In genomic region chr17:28517956-28518614, GRCm38 (mm10) we compare ENCODE assay signal across 8 mouse cellular contexts. TPM values are rescaled to one million over a fixed set of nuclear protein-coding genes. Genes with fewer than 3 reads are reported as not detected.
A peak's percentile ranks its signal among the peaks of the same experiment; 100 is the strongest.
DNase-seq lines count a peak whose midpoint lies in the region; ATAC-seq and TF ChIP-seq lines count a peak whose summit lies in the region.

No protein-coding gene starts in this region.

- under 1% methylated on average over 39 of the region's 46 CpGs for WGBS in embryonic facial prominence, embryonic 11.5 days
- WGBS in heart, embryonic 12.5 days, result under 1% methylated on average over 45 of the region's 46 CpGs
- under 1% methylated on average over 46 of the region's 46 CpGs for WGBS in kidney, embryonic 15.5 days
- WGBS in liver, adult 2 months, result 3% methylated on average over 45 of the region's 46 CpGs
- WGBS in stomach, embryonic 16.5 days, result under 1% methylated on average over 46 of the region's 46 CpGs

- no peaks in the 10 kb centered on the region for H3K79me2 ChIP-seq in liver, adult 2 months (ENCODE audit: control insufficient read depth, insufficient read depth, low read length)

- H3K27me3 ChIP-seq in embryonic facial prominence, embryonic 11.5 days (ENCODE audit: control insufficient read depth, insufficient read depth, low read length), result no peaks in the 10 kb centered on the region; the same call in 1 of the 2 replicates
- H3K27me3 ChIP-seq in heart, embryonic 12.5 days (replicated peaks), result peaks cover 49% of the 10 kb centered on the region
- H3K27me3 ChIP-seq in kidney, embryonic 15.5 days, result peaks cover 9% of the 10 kb centered on the region; the same call in 1 of the 2 replicates
- H3K27me3 ChIP-seq in liver, adult 2 months (ENCODE audit: control insufficient read depth, insufficient read depth, low read length), result no peaks in the 10 kb centered on the region
- H3K27me3 ChIP-seq in stomach, embryonic 16.5 days (ENCODE audit: control insufficient read depth, insufficient read depth, low read length), result no peaks in the 10 kb centered on the region; the same call in 1 of the 2 replicates

- H3K9me3 ChIP-seq in embryonic facial prominence, embryonic 11.5 days (replicated peaks; ENCODE audit: control insufficient read depth, low read length), result no peaks in the 10 kb centered on the region
- H3K9me3 ChIP-seq in heart, embryonic 12.5 days (replicated peaks), result no peaks in the 10 kb centered on the region
- H3K9me3 ChIP-seq in kidney, embryonic 15.5 days (replicated peaks), result no peaks in the 10 kb centered on the region
- no peaks in the 10 kb centered on the region for H3K9me3 ChIP-seq in stomach, embryonic 16.5 days (replicated peaks; ENCODE audit: control insufficient read depth, low read length)

- DNase-seq in 3134 (ENCODE audit: extremely low read depth, insufficient read length, low spot score), result peak; percentile 85
- peak; percentile 85 for DNase-seq in adrenal gland, adult 8-10 months
- peak; percentile 36 for DNase-seq in embryonic facial prominence, embryonic 11.5 days (ENCODE audit: low spot score)
- DNase-seq in liver, adult 2 months (ENCODE audit: extremely low read depth, low read depth, low spot score), result peak; percentile 70
- DNase-seq in naive thymus-derived CD4-positive, alpha-beta T cell, adult 2 months (ENCODE audit: low read depth), result peak; percentile 68

- peak overlapping the region; percentile 45 for H3K4me3 ChIP-seq in embryonic facial prominence, embryonic 11.5 days (ENCODE audit: low read depth, low read length)
- peak overlapping the region; percentile 44 for H3K4me3 ChIP-seq in heart, embryonic 12.5 days
- peak overlapping the region; percentile 48 for H3K4me3 ChIP-seq in kidney, embryonic 15.5 days (replicated peaks)
- peak overlapping the region; percentile 79 for H3K4me3 ChIP-seq in liver, adult 2 months (ENCODE audit: insufficient read depth, low read depth, low read length)
- H3K4me3 ChIP-seq in stomach, embryonic 16.5 days (replicated peaks; ENCODE audit: low read length), result peak overlapping the region; percentile 52

- peak; percentile 44 for ATAC-seq in embryonic facial prominence, embryonic 11.5 days (replicated peaks; ENCODE audit: insufficient number of reproducible peaks, low FRiP score, low TSS enrichment, low read depth)
- ATAC-seq in heart, embryonic 12.5 days (ENCODE audit: insufficient number of reproducible peaks, low FRiP score), result peak; percentile 57
- ATAC-seq in kidney, embryonic 15.5 days (replicated peaks; ENCODE audit: low FRiP score), result peak; percentile 57
- peak; percentile 69 for ATAC-seq in stomach, embryonic 16.5 days (ENCODE audit: insufficient read depth, low FRiP score)

- H3K4me2 ChIP-seq in embryonic facial prominence, embryonic 11.5 days (ENCODE audit: low read depth, low read length), result peak overlapping the region; percentile 94
- peak overlapping the region; percentile 83 for H3K4me2 ChIP-seq in heart, embryonic 12.5 days
- H3K4me2 ChIP-seq in kidney, embryonic 15.5 days, result peak overlapping the region; percentile 85
- peak overlapping the region; percentile 96 for H3K4me2 ChIP-seq in stomach, embryonic 16.5 days (ENCODE audit: low read depth, low read length)

- H3K4me1 ChIP-seq in embryonic facial prominence, embryonic 11.5 days (ENCODE audit: control insufficient read depth, insufficient read depth, low read length), result peaks cover 4% of the 10 kb centered on the region; the same call in 1 of the 2 replicates
- peaks cover 25% of the 10 kb centered on the region; the same call in 1 of the 2 replicates for H3K4me1 ChIP-seq in heart, embryonic 12.5 days (replicated peaks)
- peaks cover 59% of the 10 kb centered on the region for H3K4me1 ChIP-seq in kidney, embryonic 15.5 days
- peaks cover 24% of the 10 kb centered on the region for H3K4me1 ChIP-seq in liver, adult 2 months (ENCODE audit: control insufficient read depth, insufficient read depth, low read length)
- peaks cover 35% of the 10 kb centered on the region for H3K4me1 ChIP-seq in stomach, embryonic 16.5 days (ENCODE audit: control insufficient read depth, insufficient read depth, low read length)

- H3K36me3 ChIP-seq in embryonic facial prominence, embryonic 11.5 days (replicated peaks; ENCODE audit: control insufficient read depth, insufficient read depth, low read depth, low read length), result no peaks in the 10 kb centered on the region
- no peaks in the 10 kb centered on the region for H3K36me3 ChIP-seq in heart, embryonic 12.5 days
- H3K36me3 ChIP-seq in kidney, embryonic 15.5 days, result no peaks in the 10 kb centered on the region
- no peaks in the 10 kb centered on the region for H3K36me3 ChIP-seq in liver, adult 2 months (ENCODE audit: control insufficient read depth, insufficient read depth, low read length)
- H3K36me3 ChIP-seq in stomach, embryonic 16.5 days (ENCODE audit: control insufficient read depth, insufficient read depth, low read length), result no peaks in the 10 kb centered on the region

- no peak for TF ChIP-seq CTCF in liver, adult 2 months (IDR thresholded peaks at IDR 0.05; ENCODE audit: low read depth, low read length)

- peak; percentile 32; the same call in 1 of the 2 replicates for TF ChIP-seq POLR2A in liver, adult 2 months (IDR thresholded peaks at IDR 0.05; ENCODE audit: extremely low read depth, insufficient read depth, low read length)

- H3K27ac ChIP-seq in embryonic facial prominence, embryonic 11.5 days (replicated peaks; ENCODE audit: low read depth, low read length), result no peak overlapping the region; the same call in 1 of the 2 replicates
- no peak overlapping the region for H3K27ac ChIP-seq in heart, embryonic 12.5 days (ENCODE audit: poor library complexity, severe bottlenecking)
- H3K27ac ChIP-seq in kidney, embryonic 15.5 days, result peak overlapping the region; percentile 80
- peak overlapping the region; percentile 90 for H3K27ac ChIP-seq in liver, adult 2 months (replicated peaks; ENCODE audit: insufficient read depth, low read depth, low read length)
- H3K27ac ChIP-seq in stomach, embryonic 16.5 days (ENCODE audit: low read length), result peak overlapping the region; percentile 95

- H3K9ac ChIP-seq in embryonic facial prominence, embryonic 11.5 days (replicated peaks; ENCODE audit: low read length), result peak overlapping the region; percentile 67
- H3K9ac ChIP-seq in heart, embryonic 12.5 days, result peak overlapping the region; percentile 55; the same call in 1 of the 2 replicates
- H3K9ac ChIP-seq in kidney, embryonic 15.5 days, result peak overlapping the region; percentile 49
- peak overlapping the region; percentile 90 for H3K9ac ChIP-seq in liver, adult 2 months (ENCODE audit: low read depth, low read length)
- peak overlapping the region; percentile 78 for H3K9ac ChIP-seq in stomach, embryonic 16.5 days (ENCODE audit: low read length)

RNA-seq across cellular contexts. Expression of gene Fkbp5, which starts 0.8 kb away (rescaled TPM):
- total RNA-seq in adrenal gland, adult 8-10 months (2022), result 100 to 1,000 TPM in 2 of 4 experiments, 10 to 100 TPM in 2; 77.9 to 150 (median 98.7) TPM
- 12.3 and 12.8 TPM in 2 replicates for polyA plus RNA-seq in embryonic facial prominence, embryonic 11.5 days (2014; fragmentation: Nextera tagmentation; extraction: Ambion mirVana)
- polyA plus RNA-seq in heart, embryonic 12.5 days (2016; fragmentation: Nextera tagmentation; extraction: Ambion mirVana), result 15.8 and 16.0 TPM in 2 replicates
- 31.1 and 35.0 TPM in 2 replicates for polyA plus RNA-seq in kidney, embryonic 15.5 days (2015; fragmentation: Nextera tagmentation; extraction: Ambion mirVana)
- total RNA-seq in liver, adult 2 months (2014; rRNA removed), result 25.6 and 30.3 TPM in 2 replicates
- polyA plus RNA-seq in liver, adult 2 months (2012; rRNA removed), result 17.7 and 29.8 TPM in 2 replicates
- polyA plus RNA-seq in stomach, embryonic 16.5 days (2015; fragmentation: Nextera tagmentation; extraction: Ambion mirVana), result 25.5 and 27.1 TPM in 2 replicates

RNA-seq across cellular contexts. Expression of gene Armc12, which starts 12.5 kb away (rescaled TPM):
- total RNA-seq in adrenal gland, adult 8-10 months (2022), result not detected
- not detected in 2 replicates for polyA plus RNA-seq in embryonic facial prominence, embryonic 11.5 days (2014; fragmentation: Nextera tagmentation; extraction: Ambion mirVana)
- not detected in 2 replicates for polyA plus RNA-seq in heart, embryonic 12.5 days (2016; fragmentation: Nextera tagmentation; extraction: Ambion mirVana)
- polyA plus RNA-seq in kidney, embryonic 15.5 days (2015; fragmentation: Nextera tagmentation; extraction: Ambion mirVana), result not detected in 2 replicates
- total RNA-seq in liver, adult 2 months (2014; rRNA removed), result not detected in 2 replicates
- polyA plus RNA-seq in liver, adult 2 months (2012; rRNA removed), result not detected in 2 replicates
- not detected in 2 replicates for polyA plus RNA-seq in stomach, embryonic 16.5 days (2015; fragmentation: Nextera tagmentation; extraction: Ambion mirVana)

RNA-seq across cellular contexts. Expression of gene Clpsl2, which starts 31.1 kb away (rescaled TPM):
- total RNA-seq in adrenal gland, adult 8-10 months (2022), result not detected
- not detected in 2 replicates for polyA plus RNA-seq in embryonic facial prominence, embryonic 11.5 days (2014; fragmentation: Nextera tagmentation; extraction: Ambion mirVana)
- not detected in 2 replicates for polyA plus RNA-seq in heart, embryonic 12.5 days (2016; fragmentation: Nextera tagmentation; extraction: Ambion mirVana)
- polyA plus RNA-seq in kidney, embryonic 15.5 days (2015; fragmentation: Nextera tagmentation; extraction: Ambion mirVana), result not detected in 2 replicates
- total RNA-seq in liver, adult 2 months (2014; rRNA removed), result not detected in 2 replicates
- not detected in 2 replicates for polyA plus RNA-seq in liver, adult 2 months (2012; rRNA removed)
- not detected in 2 replicates for polyA plus RNA-seq in stomach, embryonic 16.5 days (2015; fragmentation: Nextera tagmentation; extraction: Ambion mirVana)

RNA-seq across cellular contexts. Expression of gene Clps, which starts 42.5 kb away (rescaled TPM):
- not detected for total RNA-seq in adrenal gland, adult 8-10 months (2022)
- not detected in 2 replicates for polyA plus RNA-seq in embryonic facial prominence, embryonic 11.5 days (2014; fragmentation: Nextera tagmentation; extraction: Ambion mirVana)
- 0.31 TPM in 1 of 2 replicates, not detected in the other for polyA plus RNA-seq in heart, embryonic 12.5 days (2016; fragmentation: Nextera tagmentation; extraction: Ambion mirVana)
- polyA plus RNA-seq in kidney, embryonic 15.5 days (2015; fragmentation: Nextera tagmentation; extraction: Ambion mirVana), result 0.78 and 2.6 TPM in 2 replicates
- 9.5 and 70.1 TPM in 2 replicates for total RNA-seq in liver, adult 2 months (2014; rRNA removed)
- 1.4 and 2.1 TPM in 2 replicates for polyA plus RNA-seq in liver, adult 2 months (2012; rRNA removed)
- 3,124 and 3,837 TPM in 2 replicates for polyA plus RNA-seq in stomach, embryonic 16.5 days (2015; fragmentation: Nextera tagmentation; extraction: Ambion mirVana)

RNA-seq across cellular contexts. Expression of gene Lhfpl5, which starts 57.4 kb away (rescaled TPM):
- 1 to 10 TPM; 2.6 to 6.7 (median 4.2) TPM for total RNA-seq in adrenal gland, adult 8-10 months (2022)
- 0.34 TPM in 1 of 2 replicates, not detected in the other for polyA plus RNA-seq in embryonic facial prominence, embryonic 11.5 days (2014; fragmentation: Nextera tagmentation; extraction: Ambion mirVana)
- polyA plus RNA-seq in heart, embryonic 12.5 days (2016; fragmentation: Nextera tagmentation; extraction: Ambion mirVana), result 0.15 and 0.33 TPM in 2 replicates
- 0.54 and 0.91 TPM in 2 replicates for polyA plus RNA-seq in kidney, embryonic 15.5 days (2015; fragmentation: Nextera tagmentation; extraction: Ambion mirVana)
- not detected in 2 replicates for total RNA-seq in liver, adult 2 months (2014; rRNA removed)
- polyA plus RNA-seq in liver, adult 2 months (2012; rRNA removed), result not detected in 2 replicates
- 0.82 and 0.87 TPM in 2 replicates for polyA plus RNA-seq in stomach, embryonic 16.5 days (2015; fragmentation: Nextera tagmentation; extraction: Ambion mirVana)

Comparison
In these comparisons a context has a peak if more than half of its experiments do, and no peak if none do; other contexts are left out.
1. H3K27ac ChIP-seq: peak in kidney, embryonic 15.5 days (single experiment), liver, adult 2 months (single experiment) and stomach, embryonic 16.5 days (single experiment); none in embryonic facial prominence, embryonic 11.5 days (single experiment) and heart, embryonic 12.5 days (single experiment).
2. Peak in every context shown above with its lines, with median percentiles within 50 percentile points of each other: DNase-seq, ATAC-seq, H3K4me2 ChIP-seq, H3K4me3 ChIP-seq and H3K9ac ChIP-seq.